Mouse (Mus musculus) layer of hippocampus, adult 2 months (tissue): Measurements from ENCODE around the gene AK157302. TPM values are rescaled to one million over a fixed set of nuclear protein-coding genes. Genes with fewer than 3 reads are reported as not detected.
"Not testable (repeated sequence)": the region's sequence is repeated elsewhere in the genome, so short reads cannot be mapped to it uniquely, and the experiment has no call there.

Experiments used
- DNase-seq, 2 experiments: peaks; one replicate each; pipeline ENCODE4 v3.0.0; 2022; ENCODE audit warnings: low spot score in 2 of 2
- H3K27ac ChIP-seq: fragments of 200-600 bp; 2 replicates; pipeline ENCODE4 v1.8.1; 2022
- H3K4me3 ChIP-seq: fragments of 200-600 bp; 2 replicates; pipeline ENCODE4 v1.8.1; 2022; ENCODE audit warnings: mild to moderate bottlenecking
- CTCF ChIP-seq: fragments of 200-600 bp; conservative IDR thresholded peaks from 2 replicates; pipeline ENCODE4 v1.8.1; 2022; ENCODE audit warnings: antibody characterized with exemption, mild to moderate bottlenecking, moderate library complexity
- long read RNA-seq, 2 experiments: library from polyadenylated mRNA; stranded (forward); transcript quantifications; one replicate each; pipeline ENCODE4 v2.0.0; 2021; ENCODE audit warnings: borderline mapping rate in 2 of 2
- total RNA-seq, 2 experiments: library from RNA; stranded (reverse); gene quantifications; 2 replicates each; pipeline ENCODE4 v1.2.3; 2021

Gene AK157302
- total RNA-seq, result 10 to 100 TPM; 19.4 to 21.2 TPM
- long read RNA-seq, experiment 1, transcript AK157302-201 (1 exons, 1,924 nt), result major isoform, 31 of 31 reads
- long read RNA-seq, experiment 1, partial matches to known transcripts, result 0 of 31 reads
- long read RNA-seq, experiment 1, other reads (novel, unspliced or antisense), result 0 of 31 reads
- long read RNA-seq, experiment 2, transcript AK157302-201 (1 exons, 1,924 nt), result major isoform, 45 of 45 reads
- long read RNA-seq, experiment 2, partial matches to known transcripts, result 0 of 45 reads
- long read RNA-seq, experiment 2, other reads (novel, unspliced or antisense), result 0 of 45 reads

DNA sequence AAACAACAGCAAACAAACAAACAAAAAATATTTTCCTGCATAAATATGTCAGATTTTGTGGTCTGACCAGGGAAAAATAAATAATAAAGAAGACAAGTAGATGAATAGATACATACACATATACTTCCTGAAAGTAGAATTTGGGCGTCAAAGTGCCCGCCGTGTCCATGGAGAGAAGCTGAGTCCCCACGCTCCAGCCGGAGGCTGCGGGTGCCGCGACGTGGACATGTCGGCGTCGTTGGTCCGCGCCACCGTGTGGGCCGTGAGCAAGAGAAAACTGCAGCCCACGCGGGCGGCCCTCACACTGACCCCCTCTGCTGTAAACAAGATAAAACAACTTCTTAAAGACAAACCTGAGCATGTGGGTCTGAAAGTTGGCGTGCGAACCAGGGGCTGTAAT is at the start of gene AK157302:
AK157302 (plus strand) TSS at position 144 of the 400 bp plus-strand sequence.
- DNase-seq, result no peak
- TF ChIP-seq CTCF, result no peak
- Histone ChIP-seq H3K27ac (no peak within 1 kb of the TSS), H3K4me3 (no peak within 1 kb of the TSS)

DNA sequence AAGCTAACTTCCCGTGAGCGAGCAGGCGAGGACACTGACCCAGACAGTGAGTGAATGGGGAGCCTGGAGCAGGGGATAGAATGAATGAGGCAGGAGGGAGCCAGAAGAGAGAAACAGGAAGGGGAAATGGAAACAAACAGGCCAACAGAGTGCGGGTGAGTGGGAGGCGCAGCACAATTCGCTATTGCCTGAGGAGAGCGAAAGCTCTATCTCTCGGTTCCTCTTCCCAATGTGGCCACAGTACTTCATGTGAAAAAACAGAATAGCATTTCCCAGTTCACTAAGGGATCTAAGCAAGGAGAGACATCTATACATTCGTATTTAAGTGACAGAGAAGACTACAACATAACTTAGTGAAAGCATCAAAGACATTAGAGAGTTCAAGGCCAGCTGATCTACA is 48.2 kb upstream of the AK157302 start:
- no peak overlapping the region for H3K4me3 ChIP-seq
- DNase-seq, result no peak
- H3K27ac ChIP-seq, result no peak overlapping the region
- TF ChIP-seq CTCF, result no peak

DNA sequence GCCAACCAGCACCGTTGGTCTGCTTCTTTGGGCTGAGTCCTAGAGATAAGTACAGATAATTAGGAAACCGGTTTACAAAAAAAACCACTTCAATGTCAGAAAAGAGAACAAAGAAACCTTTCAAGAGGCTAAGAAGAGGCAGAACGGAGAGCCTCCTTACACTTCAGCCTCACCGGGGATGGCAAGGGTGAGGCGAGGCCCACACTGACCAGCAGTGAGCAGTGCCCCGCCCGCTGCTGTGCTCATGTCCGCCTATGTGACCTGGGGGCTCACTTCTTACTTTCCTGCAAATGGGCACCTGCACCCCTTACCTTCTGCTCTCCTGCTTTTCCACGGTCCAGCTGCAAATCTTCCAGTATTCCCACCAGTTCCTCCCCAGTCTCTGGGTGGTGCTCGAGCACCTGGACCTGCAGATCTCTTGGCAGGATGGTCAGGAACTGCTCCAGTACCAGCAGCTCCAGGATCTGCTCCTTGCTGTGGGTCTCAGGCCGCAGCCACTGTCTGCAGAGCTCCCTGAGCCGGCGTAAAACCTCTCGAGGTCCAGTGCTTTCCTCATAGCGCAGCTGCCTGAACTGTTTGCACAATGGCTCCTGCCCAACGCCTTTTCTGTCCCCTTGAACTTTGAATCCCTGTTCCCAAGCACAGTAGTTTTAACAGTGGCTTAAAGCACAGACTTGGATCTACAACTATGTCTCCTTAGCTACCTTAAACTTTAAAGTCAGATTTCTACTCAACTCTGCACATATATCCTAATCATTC is 47.0 kb upstream of the AK157302 start:
- no peak for TF ChIP-seq CTCF
- no peak for DNase-seq
- no peak overlapping the region for H3K4me3 ChIP-seq
- no peak overlapping the region for H3K27ac ChIP-seq

DNA sequence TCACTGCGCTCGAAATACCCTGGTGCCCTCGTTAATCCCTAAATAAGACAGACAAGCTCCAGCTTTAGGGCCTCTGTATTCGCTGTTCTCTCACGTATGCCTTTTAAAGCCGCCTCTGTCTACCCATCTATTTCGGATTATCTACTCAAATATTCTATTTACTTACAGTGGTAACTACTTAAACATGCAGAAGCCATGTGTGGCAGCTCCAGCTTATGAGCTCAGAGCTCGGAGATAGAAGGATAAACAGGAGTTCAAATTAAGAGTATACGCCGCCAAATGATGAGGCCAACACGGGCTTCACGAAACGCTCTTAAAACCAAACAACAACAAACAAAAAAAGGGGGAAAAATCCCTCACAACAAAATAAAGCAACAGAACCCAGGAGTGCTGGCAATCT is 42.0 kb upstream of the AK157302 start:
- no peak for DNase-seq
- Histone ChIP-seq H3K27ac (peak overlapping the region; percentile 94), H3K4me3 (peak overlapping the region; percentile 98)
- no peak for TF ChIP-seq CTCF

DNA sequence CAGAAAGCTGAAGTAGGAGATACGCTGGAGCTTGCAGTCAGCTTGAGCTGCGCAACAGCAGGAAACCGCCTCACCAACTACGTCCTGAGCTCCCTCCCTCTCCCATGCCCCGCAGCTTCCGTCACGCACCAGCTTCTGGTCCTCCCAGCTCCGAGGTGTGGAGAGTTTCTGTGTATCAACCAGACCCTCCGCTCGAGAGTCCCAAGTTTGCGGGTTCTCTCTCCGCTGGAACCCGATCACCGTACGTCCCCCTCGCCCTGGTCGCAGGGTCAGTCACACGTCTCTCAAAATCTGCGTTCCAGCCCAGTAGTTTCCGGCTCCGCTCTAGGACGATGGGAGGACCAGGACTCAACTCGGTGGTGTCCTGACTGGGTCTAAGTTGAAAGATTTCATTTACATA is 41.6 kb upstream of the AK157302 start, which contains the start of gene Zscan26:
Zscan26 (minus strand) TSS at position 282 of the 400 bp plus-strand sequence.
- peak within 1 kb of the TSS; percentile 98 for H3K4me3 ChIP-seq
- peak; percentile 83 to 86 for DNase-seq
- no peak for TF ChIP-seq CTCF
- H3K27ac ChIP-seq, result peak within 1 kb of the TSS; percentile 94

DNA sequence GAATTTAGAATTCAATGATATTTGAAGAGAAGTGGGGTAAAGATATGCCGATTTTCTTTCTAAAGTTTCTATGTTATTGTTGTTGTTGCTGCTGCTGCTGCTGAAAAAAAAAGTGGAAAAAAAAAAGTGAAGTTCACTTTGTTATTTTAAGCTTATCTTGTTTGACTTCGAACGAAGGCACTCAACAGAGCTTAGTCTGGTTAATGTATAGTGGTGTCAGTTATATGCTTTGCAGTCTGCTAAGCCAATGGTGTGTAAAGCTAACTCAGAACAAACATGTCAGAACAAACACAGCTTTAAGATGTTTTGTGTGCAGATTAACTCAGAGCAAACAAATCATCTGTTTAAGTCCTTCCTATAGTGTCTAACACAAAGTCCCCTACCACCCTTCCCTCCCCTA is 40.9 kb upstream of the AK157302 start:
- H3K4me3 ChIP-seq, result no peak overlapping the region
- peak overlapping the region; percentile 94; the same call in 1 of the 2 replicates for H3K27ac ChIP-seq
- DNase-seq, result no peak
- TF ChIP-seq CTCF, result no peak

DNA sequence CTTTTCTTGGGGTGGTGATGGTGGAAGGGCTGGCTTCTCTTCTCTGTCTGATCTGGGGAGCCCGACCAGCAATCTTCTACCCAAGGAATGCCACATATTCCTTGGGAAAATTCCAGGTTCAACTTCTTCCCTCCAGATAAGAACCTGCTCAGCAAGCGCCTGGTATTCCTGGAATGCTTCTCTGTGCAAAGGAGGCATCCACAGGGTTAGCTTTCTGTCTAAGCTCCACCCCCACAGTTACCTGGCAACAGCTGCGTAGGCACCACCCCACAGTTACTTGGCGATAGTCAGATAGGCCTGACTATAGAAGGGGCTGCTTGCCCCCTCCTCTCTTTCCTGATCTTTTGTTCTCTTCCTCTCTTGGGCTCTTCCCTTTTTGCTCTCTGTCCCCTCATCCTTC is 38.7 kb upstream of the AK157302 start:
- Histone ChIP-seq H3K4me3 (no peak overlapping the region), H3K27ac (no peak overlapping the region)
- TF ChIP-seq CTCF, result no peak
- no peak for DNase-seq

DNA sequence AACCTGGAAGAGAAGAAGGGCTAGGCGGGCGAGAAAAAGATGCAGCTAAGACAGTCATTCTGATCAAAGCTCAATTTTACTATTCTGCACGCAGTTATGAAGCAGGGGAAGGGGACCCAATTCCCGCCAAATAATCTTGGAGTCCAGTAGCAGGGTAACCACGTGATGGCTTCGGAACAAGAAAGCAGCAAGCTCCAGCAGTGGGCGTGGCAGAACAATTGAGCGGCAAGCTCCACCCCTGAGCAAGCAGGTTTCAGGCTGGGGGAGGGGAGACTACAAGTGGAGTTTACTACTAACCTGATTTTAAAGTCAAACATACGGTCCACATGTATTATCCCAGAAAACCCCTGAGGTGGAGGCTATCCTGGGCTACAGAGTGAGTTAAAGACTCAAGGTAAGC is 32.5 kb upstream of the AK157302 start:
- H3K4me3 ChIP-seq, DNase-seq, H3K27ac ChIP-seq: not testable (repeated sequence)

DNA sequence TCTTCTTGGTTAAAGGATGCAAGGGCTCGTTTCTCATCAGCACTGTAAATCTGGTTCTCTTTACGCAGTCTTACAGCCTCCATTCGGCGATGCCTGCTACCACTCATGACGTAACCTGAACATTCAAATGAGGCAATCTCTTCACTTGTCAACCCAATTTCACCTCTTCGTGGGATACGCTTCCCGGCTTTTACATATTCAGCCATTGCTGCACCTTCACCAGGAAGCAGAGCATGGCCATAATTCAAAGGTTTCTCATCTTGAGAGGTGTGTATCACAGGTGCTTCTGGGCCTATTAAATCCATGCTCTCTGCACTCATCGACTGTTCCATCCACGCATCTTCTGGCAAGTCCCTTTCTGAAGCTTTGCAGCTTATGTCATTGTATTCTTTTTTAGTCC is 27.7 kb upstream of the AK157302 start:
- TF ChIP-seq CTCF, result no peak
- Histone ChIP-seq H3K27ac (no peak overlapping the region), H3K4me3 (no peak overlapping the region)
- DNase-seq, result peak in 1 of 2 experiments; percentile 4

DNA sequence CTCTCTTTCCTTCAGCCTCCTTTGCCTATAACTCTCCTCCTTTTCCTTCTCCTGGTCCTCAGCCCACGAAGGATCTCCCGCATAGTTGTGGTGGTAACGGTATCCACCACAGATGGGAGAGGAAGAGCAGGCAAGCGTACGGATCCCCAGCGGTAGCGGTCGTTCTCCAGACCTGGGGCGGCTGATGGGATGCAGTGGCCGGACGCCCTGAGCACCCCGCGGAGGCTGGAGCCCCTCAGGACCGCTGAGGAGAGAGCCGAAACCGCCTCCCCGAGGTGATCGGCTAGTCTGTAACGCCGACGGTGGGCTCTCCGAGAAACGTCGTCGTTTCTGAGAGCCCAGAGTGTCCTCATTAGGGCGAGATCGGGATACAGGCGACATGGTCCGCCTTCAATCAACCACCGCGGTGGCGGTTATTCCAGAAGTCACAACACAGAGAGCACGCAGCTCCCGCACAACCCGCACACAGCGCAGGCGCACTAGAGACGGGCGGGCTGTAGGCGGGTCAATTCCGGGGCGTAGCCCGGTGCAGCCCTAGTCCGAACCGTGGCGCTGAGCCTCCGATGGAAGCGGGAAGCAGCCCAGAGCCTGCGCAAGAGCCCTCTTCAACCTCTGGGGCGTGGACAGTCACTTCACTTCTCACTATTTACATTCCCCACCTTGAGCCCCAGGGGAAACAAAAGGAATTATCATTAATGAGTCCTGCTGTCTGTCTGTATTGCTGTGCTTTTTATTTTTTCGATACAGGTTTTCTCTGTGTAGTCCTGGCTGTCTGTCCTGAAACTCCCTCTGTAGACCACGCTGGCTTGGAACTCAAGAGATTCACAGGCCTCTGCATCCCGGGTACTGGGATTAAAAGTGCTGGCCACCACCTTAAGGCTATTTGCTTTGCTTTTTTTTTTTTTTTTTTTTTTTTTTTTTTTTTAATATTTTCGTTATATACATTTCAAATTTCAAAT is 26.7 kb upstream of the AK157302 start, which contains the start of gene Nkapl:
Nkapl (minus strand) TSS at position 449 of the 959 bp plus-strand sequence.
- 0 out of 2 replicates have a peak, but pooled peaks have one; percentile 11 for TF ChIP-seq CTCF
- peak; percentile 71 for DNase-seq
- H3K4me3 ChIP-seq, result peak within 1 kb of the TSS; percentile 73
- peak within 1 kb of the TSS; percentile 78 for H3K27ac ChIP-seq

DNA sequence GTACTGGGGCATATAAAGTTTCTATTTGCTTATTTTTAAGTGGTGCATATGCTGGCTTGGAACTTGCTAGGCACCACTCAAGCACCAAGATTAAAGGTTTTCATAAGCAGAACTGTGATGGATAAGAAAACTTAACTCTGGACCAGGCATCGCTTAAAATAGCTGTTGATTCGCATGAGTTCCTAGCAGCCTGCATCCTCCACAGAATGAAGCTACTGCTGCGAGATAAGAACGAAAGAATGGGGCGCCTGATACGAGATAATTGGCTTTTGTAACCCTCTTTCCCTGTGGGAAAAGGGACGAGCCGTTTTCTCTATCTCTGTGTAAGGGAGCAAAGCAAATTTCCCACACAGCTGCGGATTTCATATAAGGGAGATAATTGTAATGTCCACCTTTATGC is 25.9 kb upstream of the AK157302 start:
- Histone ChIP-seq H3K27ac (no peak overlapping the region), H3K4me3 (no peak overlapping the region; the same call in 1 of the 2 replicates)
- no peak for DNase-seq
- no peak for TF ChIP-seq CTCF

DNA sequence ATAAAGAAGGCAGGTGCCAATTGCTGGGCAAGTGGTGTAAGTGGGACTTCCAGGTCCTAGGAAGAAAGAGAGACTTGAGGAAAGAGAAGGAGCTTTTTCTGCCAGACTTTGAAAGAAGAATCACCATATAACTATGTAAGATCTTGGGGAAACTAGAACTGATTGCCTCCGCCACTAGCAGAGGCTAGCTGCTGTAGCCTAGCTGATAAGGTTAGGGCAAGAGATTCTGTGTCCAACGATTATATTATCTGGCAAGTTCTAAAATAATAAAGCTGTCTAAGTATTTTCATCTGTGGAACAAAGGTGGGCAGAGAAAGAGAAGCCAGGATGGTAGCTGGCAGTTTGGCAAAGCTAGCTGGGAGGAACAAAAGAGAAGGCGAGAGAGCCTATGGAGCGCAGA is 22.6 kb upstream of the AK157302 start:
- DNase-seq, result no peak
- no peak for TF ChIP-seq CTCF
- Histone ChIP-seq H3K27ac (no peak overlapping the region), H3K4me3 (no peak overlapping the region)
